Mouse (Mus musculus) intestine, embryonic 15.5 days (tissue): ENCODE measurements around the gene Gli1. TPM values are rescaled to one million over a fixed set of nuclear protein-coding genes. Genes with fewer than 3 reads are reported as not detected.

Experiments
- ATAC-seq: fragments of 200-750 bp; cut with Nextera tagmentation; 2 replicates; pipeline ENCODE4 v1.8.0; 2017; ENCODE audit warnings: moderate TSS enrichment, moderate library complexity
- H3K27ac ChIP-seq: fragments of 300-500 bp; sonication (generic); 2 replicates; pipeline ENCODE4 v1.5.1; 2015; ENCODE audit warnings: mild to moderate bottlenecking, inconsistent platforms
- H3K27me3 ChIP-seq: fragments of 300-500 bp; sonication (generic); replicated peaks from 2 replicates; pipeline ENCODE4 v1.6.1; 2015; ENCODE audit warnings: inconsistent platforms
- H3K36me3 ChIP-seq: fragments of 300-500 bp; sonication (generic); 2 replicates; pipeline ENCODE4 v1.6.1; 2015; ENCODE audit warnings: inconsistent platforms
- H3K4me1 ChIP-seq: fragments of 300-500 bp; sonication (generic); replicated peaks from 2 replicates; pipeline ENCODE4 v1.6.1; 2015; ENCODE audit warnings: inconsistent platforms
- H3K4me2 ChIP-seq: fragments of 300-500 bp; sonication (generic); replicated peaks from 2 replicates; pipeline ENCODE4 v1.6.1; 2015; ENCODE audit warnings: mild to moderate bottlenecking, inconsistent platforms
- H3K4me3 ChIP-seq: fragments of 300-500 bp; sonication (generic); replicated peaks from 2 replicates; pipeline ENCODE4 v1.5.1; 2015; ENCODE audit warnings: inconsistent platforms
- H3K9ac ChIP-seq: fragments of 300-500 bp; sonication (generic); 2 replicates; pipeline ENCODE4 v1.6.1; 2015; ENCODE audit warnings: inconsistent platforms
- H3K9me3 ChIP-seq: fragments of 300-500 bp; sonication (generic); 2 replicates; pipeline ENCODE4 v1.6.1; 2016; ENCODE audit warnings: inconsistent platforms
- WGBS: fragments of 180-500 bp; shearing (Covaris S2); methylation state at CpG from one replicate; pipeline ENCODE4 v1.1.7; 2015; 5-methylcytosine and 5-hydroxymethylcytosine counted together
- polyA plus RNA-seq: library from polyadenylated mRNA; unstranded; fragments of >200 nt; fragmentation: Nextera tagmentation; extraction: Ambion mirVana; gene quantifications from 2 replicates; pipeline ENCODE4 v1.2.1, GENCODE M21; 2015

Gli1 gene
- polyA plus RNA-seq, 1 experiment from 2014 or later = 7.5 TPM

DNA sequence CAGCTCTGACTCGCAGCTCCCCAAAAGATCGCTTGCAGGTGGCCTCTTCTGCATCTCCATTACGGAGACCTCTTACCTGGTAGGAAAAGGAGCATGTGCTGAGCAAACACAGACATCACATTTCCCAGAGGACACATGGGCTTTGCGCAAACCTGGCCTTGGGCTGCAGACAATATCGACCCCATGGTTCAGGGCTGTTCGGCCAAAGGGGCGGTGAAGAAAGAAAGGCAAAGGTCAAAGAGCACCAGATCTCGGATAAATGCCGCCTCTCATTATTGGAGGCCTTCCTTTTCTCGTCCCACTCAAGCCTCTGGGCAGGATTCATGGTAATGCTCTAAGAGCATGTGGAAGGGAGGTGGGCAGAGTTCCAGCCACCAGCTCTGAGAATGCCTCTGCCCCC lies 13.6 kb upstream of the Gli1 start:
- no peak overlapping the region for H3K9ac ChIP-seq
- H3K9me3 ChIP-seq = no peaks in the 10 kb centered on the region
- no peak overlapping the region for H3K4me2 ChIP-seq
- H3K4me3 ChIP-seq = no peak overlapping the region
- peaks cover 2% of the 10 kb centered on the region; the same call in 1 of the 2 replicates for H3K4me1 ChIP-seq
- 61% methylated on average over 10 of the region's 10 CpGs for WGBS
- no peak overlapping the region for H3K27ac ChIP-seq
- H3K36me3 ChIP-seq = no peaks in the 10 kb centered on the region
- H3K27me3 ChIP-seq = no peaks in the 10 kb centered on the region; the same call in 1 of the 2 replicates
- no peak for ATAC-seq

DNA sequence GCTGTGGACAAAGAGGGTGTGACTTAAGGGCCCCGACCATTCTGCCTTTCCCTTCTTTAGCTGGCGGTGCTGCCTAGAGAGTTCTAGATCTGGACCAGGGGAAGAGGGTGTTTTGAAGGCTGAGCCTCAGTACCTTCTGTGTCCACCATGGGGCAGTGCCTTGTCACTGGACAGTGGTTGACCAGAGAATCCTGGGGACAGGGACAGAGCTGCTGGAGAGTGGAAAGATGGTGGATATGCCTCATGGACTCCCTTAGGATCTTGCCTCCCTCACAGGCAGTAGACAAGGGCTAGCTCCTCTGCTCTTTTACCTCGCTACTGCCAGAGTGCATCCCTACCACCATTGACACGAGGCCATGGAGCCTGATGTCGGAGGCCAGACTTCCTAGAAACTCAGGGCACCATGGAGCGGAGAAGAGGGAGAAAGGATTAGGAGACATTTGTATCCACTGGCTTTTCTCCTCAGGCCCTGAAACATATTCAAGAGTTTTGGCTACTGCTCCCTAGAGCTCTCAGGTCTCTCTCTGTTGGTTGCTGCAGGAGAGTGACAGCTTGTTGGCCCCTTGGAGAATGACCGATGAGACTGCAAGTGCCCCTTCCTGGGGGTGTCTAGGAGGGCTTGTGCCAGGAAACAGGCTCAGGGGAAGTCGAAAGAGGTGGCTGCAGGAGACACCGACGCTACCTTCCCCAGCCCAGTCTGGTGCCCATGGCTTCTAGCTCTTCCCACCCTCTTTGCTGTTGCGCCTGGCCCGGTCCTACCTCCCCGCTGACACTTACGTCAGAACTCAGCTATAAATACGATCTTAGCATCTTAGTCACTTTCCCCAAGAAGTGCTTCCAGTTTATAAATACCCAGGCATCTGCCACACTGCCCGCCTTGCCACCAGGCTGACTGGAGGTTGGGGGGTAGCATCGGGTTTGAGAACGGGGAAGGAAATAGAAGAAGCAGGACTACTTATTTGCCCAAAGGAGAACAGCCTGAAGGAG lies 12.4 kb upstream of the Gli1 start, which contains the start of gene Inhbe:
Gene Inhbe (minus strand): TSS at position 503 of the 987 bp plus-strand sequence.
- ATAC-seq = no peak
- H3K4me2 ChIP-seq = no peak within 1 kb of the TSS

DNA sequence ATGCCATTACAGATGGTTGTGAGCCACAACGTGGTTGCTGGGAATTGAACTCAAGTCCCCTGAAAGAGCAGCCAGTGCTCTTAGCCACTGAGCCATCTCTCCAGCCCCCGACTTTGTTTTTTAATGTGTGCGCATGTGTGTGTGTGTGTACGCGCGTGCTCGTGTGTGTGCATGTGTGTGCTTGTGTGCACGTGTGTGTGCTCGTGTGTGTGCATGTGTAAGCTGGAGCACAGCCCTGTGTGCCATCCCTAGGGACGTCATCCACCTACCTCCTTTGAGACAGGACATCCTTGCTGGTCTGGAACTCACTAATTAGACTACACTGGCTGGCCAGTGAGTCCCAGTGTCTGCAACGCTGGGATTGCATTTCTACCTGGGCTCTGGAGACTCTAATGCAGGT lies 11.0 kb upstream of the Gli1 start:
- 89% methylated on average over 11 of the region's 11 CpGs for WGBS
- no peak for ATAC-seq
- no peaks in the 10 kb centered on the region for H3K36me3 ChIP-seq
- no peak overlapping the region for H3K9ac ChIP-seq
- no peak overlapping the region for H3K4me2 ChIP-seq
- peaks cover 3% of the 10 kb centered on the region; the same call in 1 of the 2 replicates for H3K4me1 ChIP-seq
- H3K9me3 ChIP-seq = no peaks in the 10 kb centered on the region
- no peak overlapping the region for H3K4me3 ChIP-seq
- no peaks in the 10 kb centered on the region; the same call in 1 of the 2 replicates for H3K27me3 ChIP-seq
- H3K27ac ChIP-seq = no peak overlapping the region

More for the DNA sequence above, 12.4 kb upstream of the Gli1 start, which contains the start of gene Inhbe:
- Histone ChIP-seq H3K4me3 (no peak within 1 kb of the TSS), H3K9ac (no peak within 1 kb of the TSS), H3K27ac (no peak within 1 kb of the TSS), H3K4me1 (peaks cover 3% of the 10 kb centered on the region; the same call in 1 of the 2 replicates), H3K36me3 (no peaks in the 10 kb centered on the region), H3K27me3 (no peaks in the 10 kb centered on the region; the same call in 1 of the 2 replicates), H3K9me3 (no peaks in the 10 kb centered on the region)
- WGBS = 84% methylated on average over 18 of the region's 18 CpGs

DNA sequence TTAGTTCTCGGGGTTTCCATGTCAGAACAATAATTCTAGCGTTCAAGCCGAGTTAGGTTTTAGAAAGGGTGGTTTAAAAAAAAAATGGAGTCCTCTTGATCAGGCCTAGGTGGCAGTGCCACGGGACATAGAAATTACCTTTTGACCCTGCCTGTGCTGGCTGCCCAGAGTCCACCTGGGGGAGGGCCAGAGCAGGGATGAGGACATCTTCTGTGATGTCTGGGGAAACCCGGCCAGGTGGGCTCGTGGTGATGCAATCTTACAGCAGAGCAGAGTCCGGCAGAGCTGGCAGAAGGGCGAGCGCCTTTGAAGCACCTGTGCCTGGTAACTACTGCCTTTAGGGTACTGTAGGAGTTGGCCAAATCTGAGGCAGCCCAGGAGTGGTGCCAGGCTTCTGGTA lies 10.4 kb upstream of the Gli1 start:
- Histone ChIP-seq H3K36me3 (no peaks in the 10 kb centered on the region), H3K27ac (no peak overlapping the region), H3K9ac (no peak overlapping the region), H3K9me3 (no peaks in the 10 kb centered on the region), H3K4me3 (no peak overlapping the region), H3K27me3 (no peaks in the 10 kb centered on the region; the same call in 1 of the 2 replicates), H3K4me1 (peaks cover 3% of the 10 kb centered on the region; the same call in 1 of the 2 replicates), H3K4me2 (no peak overlapping the region)
- ATAC-seq = no peak
- WGBS = 79% methylated on average over 9 of the region's 9 CpGs

DNA sequence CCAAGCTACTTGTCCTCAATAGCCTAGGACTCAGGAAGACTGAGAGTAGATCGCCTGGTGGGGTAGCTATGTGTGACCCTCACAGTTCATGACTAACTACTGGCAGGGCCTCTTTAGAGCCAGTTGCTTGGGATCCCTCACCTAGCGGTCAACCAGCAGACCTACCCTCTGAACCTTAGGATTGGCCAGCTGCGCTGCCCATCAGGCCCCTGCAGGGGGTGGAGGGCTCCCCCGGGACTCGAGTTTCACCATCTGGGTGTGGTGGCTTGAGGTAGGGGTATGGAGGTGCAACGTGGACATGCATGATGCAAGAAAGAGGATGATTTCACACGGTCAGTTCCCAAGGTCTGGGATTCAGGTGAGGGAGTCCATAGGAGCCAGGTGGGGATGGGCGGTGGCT lies 9.9 kb upstream of the Gli1 start:
- H3K4me2 ChIP-seq = no peak overlapping the region
- no peak for ATAC-seq
- WGBS = 66% methylated on average over 8 of the region's 8 CpGs
- peaks cover 3% of the 10 kb centered on the region; the same call in 1 of the 2 replicates for H3K4me1 ChIP-seq
- no peaks in the 10 kb centered on the region; the same call in 1 of the 2 replicates for H3K27me3 ChIP-seq
- no peaks in the 10 kb centered on the region for H3K36me3 ChIP-seq
- no peak overlapping the region for H3K27ac ChIP-seq
- H3K9ac ChIP-seq = no peak overlapping the region
- H3K9me3 ChIP-seq = no peaks in the 10 kb centered on the region
- H3K4me3 ChIP-seq = no peak overlapping the region

DNA sequence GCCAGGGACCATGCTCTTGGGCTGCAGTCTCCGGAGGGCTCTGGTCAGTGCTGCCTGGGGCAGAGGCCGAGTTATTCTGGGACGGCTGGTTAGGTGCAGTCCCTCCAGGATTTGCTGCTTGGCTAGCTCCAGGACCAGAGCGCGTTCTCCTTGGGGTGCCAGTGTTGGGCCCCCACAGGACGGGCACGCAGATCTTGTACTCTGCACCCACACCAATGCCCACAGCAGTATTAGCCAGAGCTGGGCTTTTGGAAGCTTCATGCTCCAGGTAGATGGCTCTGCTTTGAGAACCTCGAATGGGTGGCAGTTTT lies 9.5 kb upstream of the Gli1 start:
- no peak overlapping the region for H3K4me3 ChIP-seq
- no peaks in the 10 kb centered on the region for H3K9me3 ChIP-seq
- H3K36me3 ChIP-seq = no peaks in the 10 kb centered on the region
- no peak overlapping the region for H3K27ac ChIP-seq
- 84% methylated on average over 8 of the region's 8 CpGs for WGBS
- H3K27me3 ChIP-seq = no peaks in the 10 kb centered on the region; the same call in 1 of the 2 replicates
- no peak overlapping the region for H3K4me2 ChIP-seq
- peaks cover 3% of the 10 kb centered on the region; the same call in 1 of the 2 replicates for H3K4me1 ChIP-seq
- H3K9ac ChIP-seq = no peak overlapping the region
- no peak for ATAC-seq

DNA sequence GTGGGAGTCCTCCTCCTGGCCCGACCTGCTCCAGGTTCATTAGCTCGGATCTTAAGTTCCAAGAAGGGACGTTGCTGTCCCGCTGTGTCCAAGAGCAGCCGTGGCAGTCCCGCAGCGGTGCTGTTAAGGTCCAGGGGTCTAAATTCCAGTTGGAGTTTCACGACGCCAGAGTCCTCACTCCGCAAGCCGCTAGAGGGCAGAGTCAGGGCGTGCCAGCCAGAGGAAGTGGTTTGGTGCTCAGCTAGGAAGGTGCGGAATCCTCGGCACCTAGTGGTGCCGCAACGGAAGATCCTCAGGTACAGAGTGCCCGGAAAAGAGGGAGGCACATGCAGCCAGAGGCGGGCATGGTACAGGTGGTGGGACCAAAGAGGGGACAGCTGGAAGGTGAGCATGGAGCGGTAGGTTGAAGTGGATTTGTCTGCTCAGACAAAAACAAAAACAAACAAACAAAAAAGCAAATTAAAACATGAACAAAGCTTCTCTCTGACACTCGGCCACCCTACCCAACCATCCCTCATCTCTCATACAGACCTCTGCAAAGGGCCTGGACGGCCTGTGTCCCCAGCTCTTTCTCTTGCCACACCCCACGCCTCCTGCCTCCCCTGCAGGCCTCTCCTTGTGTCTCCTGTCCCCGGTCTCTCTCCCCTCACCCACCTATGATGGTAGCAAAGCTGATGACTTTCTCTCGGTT lies 9.0 kb upstream of the Gli1 start:
- peak; percentile 85 for ATAC-seq
- Histone ChIP-seq H3K9me3 (no peaks in the 10 kb centered on the region), H3K9ac (no peak overlapping the region), H3K4me1 (peaks cover 3% of the 10 kb centered on the region; the same call in 1 of the 2 replicates), H3K27me3 (no peaks in the 10 kb centered on the region; the same call in 1 of the 2 replicates), H3K4me3 (no peak overlapping the region), H3K36me3 (no peaks in the 10 kb centered on the region), H3K4me2 (peak overlapping the region; percentile 50), H3K27ac (no peak overlapping the region)
- WGBS = 11% methylated on average over 24 of the region's 24 CpGs

DNA sequence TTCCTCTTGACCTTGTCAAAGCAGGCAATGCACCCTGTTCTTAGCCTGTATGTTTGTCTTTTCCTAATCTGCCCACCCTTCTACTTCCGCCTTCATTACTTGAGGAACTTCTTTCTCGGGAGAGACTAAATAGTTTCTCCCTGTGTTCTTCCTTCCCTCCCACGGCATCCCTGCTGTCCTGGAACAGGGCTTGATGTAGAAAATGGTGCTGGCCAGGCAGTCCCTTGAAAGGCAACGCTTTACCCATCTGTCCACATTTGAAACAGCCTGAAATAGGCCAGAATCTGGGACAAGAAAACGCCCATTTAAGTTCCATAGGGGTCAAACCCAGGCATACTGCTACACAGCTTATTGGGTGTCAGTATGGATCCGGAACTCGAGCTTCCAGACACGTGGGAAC lies 8.0 kb upstream of the Gli1 start:
- H3K4me1 ChIP-seq = peaks cover 3% of the 10 kb centered on the region; the same call in 1 of the 2 replicates
- H3K9ac ChIP-seq = no peak overlapping the region
- no peak for ATAC-seq
- H3K27me3 ChIP-seq = no peaks in the 10 kb centered on the region; the same call in 1 of the 2 replicates
- 70% methylated on average over 8 of the region's 8 CpGs for WGBS
- H3K9me3 ChIP-seq = no peaks in the 10 kb centered on the region
- no peak overlapping the region for H3K4me2 ChIP-seq
- H3K4me3 ChIP-seq = no peak overlapping the region
- no peak overlapping the region for H3K27ac ChIP-seq
- no peaks in the 10 kb centered on the region for H3K36me3 ChIP-seq

DNA sequence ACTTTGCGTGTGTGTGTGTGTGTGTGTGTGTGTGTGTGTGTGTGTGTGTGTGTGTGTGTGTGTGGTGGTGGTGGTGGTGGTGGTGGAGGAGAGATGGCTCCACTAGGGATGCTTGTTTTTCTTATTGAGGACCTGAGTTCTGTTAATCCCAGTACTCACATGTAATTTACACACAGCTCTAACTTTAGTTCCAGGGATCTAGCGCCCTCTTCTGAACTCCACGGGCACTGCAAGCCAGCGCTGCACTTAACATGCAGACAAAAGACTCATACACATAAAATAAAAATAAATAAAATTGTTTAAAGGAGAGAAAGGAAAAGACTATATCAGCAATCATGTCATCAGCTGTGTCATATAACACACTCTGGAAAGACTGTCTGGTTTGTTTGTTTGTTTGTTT lies 7.2 kb upstream of the Gli1 start:
- Histone ChIP-seq H3K4me2 (no peak overlapping the region), H3K27ac (no peak overlapping the region), H3K27me3 (no peaks in the 10 kb centered on the region; the same call in 1 of the 2 replicates), H3K9me3 (no peaks in the 10 kb centered on the region), H3K4me1 (peaks cover 3% of the 10 kb centered on the region; the same call in 1 of the 2 replicates), H3K9ac (no peak overlapping the region), H3K4me3 (no peak overlapping the region), H3K36me3 (no peaks in the 10 kb centered on the region)
- WGBS = 66% methylated on average over 4 of the region's 4 CpGs
- no peak for ATAC-seq

DNA sequence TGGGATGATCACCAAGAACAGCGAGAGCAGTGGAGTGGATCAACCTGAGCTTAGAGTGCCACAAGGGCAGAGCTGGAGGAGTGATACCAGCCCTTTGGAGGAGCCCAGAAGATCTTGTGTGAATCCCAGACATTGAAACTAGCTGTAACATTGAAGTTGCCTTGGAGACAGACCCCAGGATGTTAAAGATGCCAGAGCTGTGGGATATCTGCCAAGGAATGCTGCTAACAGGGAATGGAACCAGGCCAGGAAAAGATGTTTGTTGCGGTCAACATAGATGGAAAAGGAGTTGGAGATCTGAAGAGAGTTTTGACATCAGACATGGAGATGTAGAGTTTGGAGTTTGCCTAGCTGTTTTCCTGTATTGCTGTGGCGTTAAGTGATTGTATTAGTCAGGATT lies 4.4 kb upstream of the Gli1 start:
- Histone ChIP-seq H3K4me3 (no peak overlapping the region), H3K27me3 (no peaks in the 10 kb centered on the region; the same call in 1 of the 2 replicates), H3K4me2 (no peak overlapping the region), H3K9me3 (no peaks in the 10 kb centered on the region), H3K27ac (no peak overlapping the region), H3K9ac (no peak overlapping the region), H3K4me1 (peaks cover 6% of the 10 kb centered on the region), H3K36me3 (no peaks in the 10 kb centered on the region)
- ATAC-seq = no peak
- 79% methylated on average over 3 of the region's 3 CpGs for WGBS

DNA sequence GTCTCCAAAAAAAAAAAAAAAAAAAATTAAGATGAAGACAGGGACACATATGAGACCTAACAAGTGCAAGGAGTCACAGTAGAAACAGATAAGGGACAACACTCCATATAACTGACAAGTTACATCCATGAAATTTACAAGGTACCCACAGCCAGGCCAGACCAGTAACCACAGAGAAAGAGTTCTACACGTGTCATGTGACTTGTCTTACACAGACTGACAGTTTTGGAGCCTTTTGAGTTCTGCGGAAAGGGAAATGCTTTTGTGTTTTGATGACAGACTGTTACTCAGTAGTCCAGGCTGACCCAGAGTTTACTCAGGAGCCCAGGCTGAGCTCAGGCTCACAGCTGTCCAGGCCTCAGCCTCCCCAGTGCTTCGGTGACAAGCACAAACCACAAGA lies 1.3 kb upstream of the Gli1 start:
- ATAC-seq = no peak
- no peak overlapping the region for H3K9ac ChIP-seq
- H3K36me3 ChIP-seq = no peaks in the 10 kb centered on the region
- H3K27ac ChIP-seq = no peak overlapping the region
- H3K4me2 ChIP-seq = no peak overlapping the region
- 76% methylated on average over 3 of the region's 3 CpGs for WGBS
- peaks cover 17% of the 10 kb centered on the region for H3K4me1 ChIP-seq
- H3K9me3 ChIP-seq = no peaks in the 10 kb centered on the region
- H3K27me3 ChIP-seq = peaks cover 10% of the 10 kb centered on the region
- H3K4me3 ChIP-seq = no peak overlapping the region

DNA sequence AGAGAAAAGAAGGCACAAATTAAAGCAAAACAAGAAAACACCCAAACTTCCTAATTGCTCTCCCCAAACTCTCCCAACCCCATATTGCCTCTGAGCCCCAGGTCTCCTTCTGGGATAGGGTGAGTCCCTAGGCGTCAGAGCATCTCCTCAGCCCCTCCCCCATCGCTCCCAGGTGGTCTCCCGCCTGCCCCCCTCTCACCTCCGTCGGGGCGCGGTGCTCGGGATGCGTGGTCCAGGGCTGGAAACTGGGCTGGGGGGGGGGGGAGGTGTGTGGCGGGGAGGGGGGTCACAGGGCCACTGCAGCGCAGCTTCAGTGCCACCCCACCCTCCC lies 449 bp downstream of the Gli1 start:
- Histone ChIP-seq H3K4me3 (peak overlapping the region; percentile 49), H3K4me1 (peaks cover 17% of the 10 kb centered on the region), H3K4me2 (peak overlapping the region; percentile 82), H3K27ac (peak overlapping the region; percentile 81), H3K9ac (peak overlapping the region; percentile 43), H3K36me3 (no peaks in the 10 kb centered on the region), H3K9me3 (no peaks in the 10 kb centered on the region), H3K27me3 (peaks cover 10% of the 10 kb centered on the region)
- no peak for ATAC-seq
- 2% methylated on average over 8 of the region's 11 CpGs for WGBS
